In genomic region chr9:60521143-60521542, GRCm38 (mm10) we compare ENCODE assay signal across 8 mouse cellular contexts. TPM values are rescaled to one million over a fixed set of nuclear protein-coding genes. Genes with fewer than 3 reads are reported as not detected.
DNase-seq lines count a peak whose midpoint lies in the region; ATAC-seq and TF ChIP-seq lines count a peak whose summit lies in the region.

No protein-coding gene starts in this region.

- no peak for ATAC-seq in heart, embryonic 12.5 days (ENCODE audit: insufficient number of reproducible peaks, low FRiP score)
- no peak for ATAC-seq in hindbrain, embryonic 12.5 days (ENCODE audit: low FRiP score)
- ATAC-seq in midbrain, embryonic 11.5 days (ENCODE audit: low FRiP score): no peak

- 26% methylated on average over 5 of the region's 5 CpGs for WGBS in heart, embryonic 12.5 days
- 20% methylated on average over 5 of the region's 5 CpGs for WGBS in hindbrain, embryonic 12.5 days
- WGBS in midbrain, embryonic 11.5 days: 48% methylated on average over 5 of the region's 5 CpGs

- H3K4me3 ChIP-seq in heart, embryonic 12.5 days: peak overlapping the region; percentile 87
- no peak overlapping the region for H3K4me3 ChIP-seq in ES-Bruce4 (ENCODE audit: low read depth, low read length)
- peak overlapping the region; percentile 56 for H3K4me3 ChIP-seq in hindbrain, embryonic 12.5 days
- peak overlapping the region; percentile 54 for H3K4me3 ChIP-seq in midbrain, embryonic 11.5 days (ENCODE audit: low read depth, low read length)

- peaks cover 15% of the 10 kb centered on the region; the same call in 1 of the 2 replicates for H3K27me3 ChIP-seq in heart, embryonic 12.5 days (replicated peaks)
- peaks cover 4% of the 10 kb centered on the region; the same call in 1 of the 2 replicates for H3K27me3 ChIP-seq in ES-Bruce4 (ENCODE audit: control insufficient read depth, insufficient read depth, low read length, poor library complexity, severe bottlenecking)
- peaks cover 50% of the 10 kb centered on the region for H3K27me3 ChIP-seq in hindbrain, embryonic 12.5 days
- H3K27me3 ChIP-seq in midbrain, embryonic 11.5 days (ENCODE audit: control insufficient read depth, insufficient read depth, low read length): peaks cover 19% of the 10 kb centered on the region

- H3K9ac ChIP-seq in heart, embryonic 12.5 days: peak overlapping the region; percentile 90
- H3K9ac ChIP-seq in ES-Bruce4 (ENCODE audit: low read depth, poor library complexity, severe bottlenecking): peak overlapping the region; percentile 61; the same call in 1 of the 2 replicates
- 0 out of 2 replicates have a peak overlapping the region, but pooled peaks have one; percentile 66 for H3K9ac ChIP-seq in hindbrain, embryonic 12.5 days
- H3K9ac ChIP-seq in midbrain, embryonic 11.5 days (ENCODE audit: low read length): peak overlapping the region; percentile 72

- no peak for TF ChIP-seq EP300 in ES-Bruce4 (IDR thresholded peaks at IDR 0.05; ENCODE audit: insufficient read depth, low read depth, low read length)

- intact Hi-C loops in heart, postnatal 10 days (cut with DNase I): loop anchor here (5.0 kb wide), 1 partner anchor 166 kb away; the partner anchor contains the start of gene Lrrc49

- no peak for TF ChIP-seq POLR2A in ES-Bruce4 (IDR thresholded peaks at IDR 0.05; ENCODE audit: insufficient read depth, low read length)

- H3K36me3 ChIP-seq in heart, embryonic 12.5 days: no peaks in the 10 kb centered on the region
- no peaks in the 10 kb centered on the region for H3K36me3 ChIP-seq in ES-Bruce4 (ENCODE audit: control insufficient read depth, insufficient read depth, low read length, poor library complexity, severe bottlenecking)
- H3K36me3 ChIP-seq in hindbrain, embryonic 12.5 days: no peaks in the 10 kb centered on the region
- no peaks in the 10 kb centered on the region for H3K36me3 ChIP-seq in midbrain, embryonic 11.5 days (ENCODE audit: control insufficient read depth, insufficient read depth, low read length)

- peaks cover 56% of the 10 kb centered on the region for H3K4me1 ChIP-seq in heart, embryonic 12.5 days (replicated peaks)
- peaks cover 2% of the 10 kb centered on the region for H3K4me1 ChIP-seq in ES-Bruce4 (ENCODE audit: control insufficient read depth, insufficient read depth, low read length)
- peaks cover 49% of the 10 kb centered on the region for H3K4me1 ChIP-seq in hindbrain, embryonic 12.5 days
- H3K4me1 ChIP-seq in midbrain, embryonic 11.5 days (ENCODE audit: control insufficient read depth, insufficient read depth, low read length): peaks cover 27% of the 10 kb centered on the region

- H3K9me3 ChIP-seq in heart, embryonic 12.5 days (replicated peaks): no peaks in the 10 kb centered on the region
- no peaks in the 10 kb centered on the region for H3K9me3 ChIP-seq in ES-Bruce4 (replicated peaks; ENCODE audit: control insufficient read depth, insufficient read depth, low read length, poor library complexity, severe bottlenecking)
- no peaks in the 10 kb centered on the region for H3K9me3 ChIP-seq in hindbrain, embryonic 12.5 days (replicated peaks)
- H3K9me3 ChIP-seq in midbrain, embryonic 11.5 days (ENCODE audit: control insufficient read depth, low read length): no peaks in the 10 kb centered on the region

- no peak for DNase-seq in heart, postnatal 10 days
- peak; percentile 90 for DNase-seq in midbrain, embryonic 11.5 days (ENCODE audit: low spot score, missing footprints)
- DNase-seq in ovary, postnatal 36 days (ENCODE audit: low spot score): no peak
- no peak for DNase-seq in thymus, postnatal 0 days (ENCODE audit: low spot score)
- no peak for DNase-seq in adrenal gland, postnatal 4 days (ENCODE audit: low spot score in 2 of 2)

- H3K4me2 ChIP-seq in heart, embryonic 12.5 days: peak overlapping the region; percentile 84
- peak overlapping the region; percentile 85 for H3K4me2 ChIP-seq in hindbrain, embryonic 12.5 days (replicated peaks)
- H3K4me2 ChIP-seq in midbrain, embryonic 11.5 days: peak overlapping the region; percentile 82

- no peak for TF ChIP-seq CTCF in ES-Bruce4 (IDR thresholded peaks at IDR 0.05; ENCODE audit: low read depth, low read length)

- no peak overlapping the region for H3K27ac ChIP-seq in heart, embryonic 12.5 days (ENCODE audit: poor library complexity, severe bottlenecking)
- H3K27ac ChIP-seq in ES-Bruce4 (ENCODE audit: insufficient read depth, low read length): no peak overlapping the region
- no peak overlapping the region for H3K27ac ChIP-seq in hindbrain, embryonic 12.5 days
- no peak overlapping the region for H3K27ac ChIP-seq in midbrain, embryonic 11.5 days (ENCODE audit: low read depth, low read length)

RNA-seq across cellular contexts. Expression of gene Thsd4, which starts 0.7 kb away (rescaled TPM):
- 12.4 and 14.0 TPM in 2 replicates for polyA plus RNA-seq in heart, embryonic 12.5 days (2016; fragmentation: Nextera tagmentation; extraction: Ambion mirVana)
- 10 to 100 TPM; 17.0 to 17.5 TPM for total RNA-seq in heart, postnatal 10 days (2021)
- 1.9 and 2.7 TPM in 2 replicates for polyA plus RNA-seq in ES-Bruce4 (2011; ENCODE audit: insufficient read depth, insufficient read length, low read depth, missing spikeins)
- polyA plus RNA-seq in hindbrain, embryonic 12.5 days (2016; fragmentation: Nextera tagmentation; extraction: Ambion mirVana): 9.3 and 11.6 TPM in 2 replicates
- polyA plus RNA-seq in midbrain, embryonic 11.5 days (2014; fragmentation: Nextera tagmentation; extraction: Ambion mirVana): 6.3 and 6.4 TPM in 2 replicates
- 1.2 and 1.7 TPM in 2 replicates for polyA plus RNA-seq in thymus, postnatal 0 days (2015; fragmentation: Nextera tagmentation; extraction: Ambion mirVana)
- 10 to 100 TPM; 15.6 to 25.6 TPM for total RNA-seq in adrenal gland, postnatal 4 days (2021)
